Mouse (Mus musculus) G1E (cell line): ENCODE measurements around the gene Erp27.

Experiments
- CTCF ChIP-seq: IDR thresholded peaks from 2 replicates; pipeline ENCODE4 v1.5.1; 2012; ENCODE audit warnings: low read depth, low read length, inconsistent platforms, mixed read lengths
- GATA1 ChIP-seq: IDR thresholded peaks from 2 replicates; pipeline ENCODE4 v1.6.1; 2012; ENCODE audit warnings: borderline replicate concordance, low read length, inconsistent platforms, mixed read lengths
- TAL1 ChIP-seq: conservative IDR thresholded peaks from 2 replicates; pipeline ENCODE4 v1.6.1; 2012; ENCODE audit warnings: low read depth, low read length, inconsistent platforms, mixed read lengths

- TF ChIP-seq CTCF: no peak
- no peak for TF ChIP-seq GATA1
- no peak for TF ChIP-seq TAL1
Observed at GRCm38 (mm10) chr6:136881678-136882077, 40.3 kb downstream of the Erp27 start.
